Mouse (Mus musculus) testis, adult 2 months (tissue): ENCODE results near the gene Trio.

Experiments used
- CTCF ChIP-seq: fragments of 200-500 bp; IDR thresholded peaks from 2 replicates; pipeline ENCODE4 v1.5.1; 2012; ENCODE audit warnings: low read depth, mild to moderate bottlenecking, inconsistent platforms, low read length, moderate library complexity; ENCODE audit not compliant: control insufficient read depth, insufficient read depth, insufficient replicate concordance
- POLR2A ChIP-seq: fragments of 200-500 bp; IDR thresholded peaks from 2 replicates; pipeline ENCODE4 v1.6.1; 2012; ENCODE audit warnings: low read depth, mild to moderate bottlenecking, inconsistent platforms, low read length, moderate library complexity; ENCODE audit not compliant: control insufficient read depth

DNA sequence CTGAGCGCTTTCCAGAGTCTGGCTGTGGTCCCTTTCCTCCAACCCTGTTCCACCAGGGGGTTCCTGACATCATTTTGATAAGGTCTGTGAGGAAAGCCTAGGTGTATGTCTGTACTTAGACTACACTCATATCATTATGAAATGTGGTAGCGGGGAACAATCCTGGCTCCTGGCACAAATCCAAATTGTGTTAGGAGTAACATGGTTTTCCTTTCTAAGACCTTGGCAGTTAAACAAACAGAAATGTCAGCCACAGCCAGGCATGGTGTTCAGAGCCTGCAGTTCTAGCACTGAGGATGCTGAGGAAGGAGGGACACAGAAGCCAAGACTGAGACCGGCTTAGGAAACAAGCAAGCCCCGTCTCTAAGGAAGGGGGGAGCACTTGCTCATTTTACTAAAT, 119.2 kb downstream of the Trio start:
- no peak for TF ChIP-seq POLR2A
- TF ChIP-seq CTCF, result no peak
